Mouse (Mus musculus) forelimb bud, embryonic 11.5 days (tissue): ENCODE measurements at regions not wholly inside any gene's neighbourhood (a gene's known extent, or its start where the extent isn't known, plus 50 kb on each side); places are given as distances from the start of the nearest gene placed in this dataset.

Source experiments
- DNase-seq: peaks from one replicate; pipeline ENCODE4 v3.0.0-alpha.2; 2012; ENCODE audit warnings: low read depth, low spot score

DNA sequence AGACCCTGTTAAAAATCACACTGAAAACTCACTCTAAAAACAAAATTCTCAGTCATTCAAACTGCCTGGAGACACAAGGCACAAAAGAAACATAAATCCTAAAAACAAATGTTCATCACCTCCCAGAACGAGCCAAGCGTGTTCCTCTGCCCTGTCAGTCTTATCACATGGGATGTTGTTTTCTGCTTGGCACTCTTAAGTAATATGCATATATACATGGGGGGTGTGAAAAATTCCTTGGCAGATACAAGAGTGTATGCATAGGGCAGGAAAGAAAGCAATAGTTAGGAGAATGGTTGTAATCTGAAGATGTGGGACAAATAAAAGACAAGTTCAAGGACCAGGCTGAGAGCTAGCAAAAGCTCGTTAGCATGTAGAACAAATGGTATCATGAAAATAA lies 179.4 kb downstream of the Qdpr start:
- DNase-seq, result no peak

DNA sequence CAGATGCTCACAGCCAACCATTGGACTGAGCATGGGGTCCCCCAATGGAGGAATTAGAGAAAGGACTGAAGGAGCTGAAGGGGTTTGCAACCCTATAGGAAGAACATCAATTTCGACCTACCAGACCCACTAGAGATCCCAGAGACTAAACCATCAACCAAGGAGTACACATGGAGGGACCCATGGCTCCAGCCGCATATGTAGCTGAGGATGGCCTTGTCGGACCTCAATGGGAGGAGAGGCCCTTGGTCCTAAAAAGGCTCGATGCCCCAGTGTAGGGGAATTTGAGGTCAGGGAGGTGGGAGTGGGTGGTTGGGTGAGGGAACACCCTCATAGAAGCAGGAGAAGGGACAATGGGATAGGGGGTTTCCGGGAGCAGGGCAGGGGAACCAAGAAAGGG lies 180.6 kb downstream of the Qdpr start:
- DNase-seq, result no peak

GRCm38 (mm10) chr5:45266914-45267313 lies 183.1 kb downstream of the Qdpr start:
- DNase-seq, result no peak

GRCm38 (mm10) chr5:45258486-45258885 lies 191.6 kb downstream of the Qdpr start:
- DNase-seq, result no peak

- DNase-seq, result no peak
Observed at GRCm38 (mm10) chr5:45256256-45256999, 193.6 kb downstream of the Qdpr start.

- no peak for DNase-seq
Observed at GRCm38 (mm10) chr5:45231856-45232255, 218.2 kb downstream of the Qdpr start.

DNA sequence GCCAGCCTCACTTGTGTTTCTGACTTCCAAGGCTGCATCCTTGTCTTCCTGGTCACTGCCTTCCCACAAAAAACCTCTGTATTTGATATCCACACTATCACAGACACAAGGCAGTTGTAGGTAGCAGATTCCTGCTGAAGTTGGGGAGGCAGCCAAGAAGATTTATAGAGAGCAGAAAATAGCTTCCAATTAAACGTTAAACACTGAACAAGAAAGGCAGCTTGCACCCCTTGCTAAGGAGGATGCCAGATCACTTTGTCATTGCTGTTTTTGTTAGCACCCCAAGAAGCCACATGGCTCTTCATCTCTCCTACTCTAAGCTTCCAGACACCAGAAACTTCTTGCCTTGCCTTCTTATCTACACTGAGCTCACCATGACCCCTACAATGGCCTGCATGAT lies 219.9 kb downstream of the Qdpr start:
- DNase-seq, result no peak

DNA sequence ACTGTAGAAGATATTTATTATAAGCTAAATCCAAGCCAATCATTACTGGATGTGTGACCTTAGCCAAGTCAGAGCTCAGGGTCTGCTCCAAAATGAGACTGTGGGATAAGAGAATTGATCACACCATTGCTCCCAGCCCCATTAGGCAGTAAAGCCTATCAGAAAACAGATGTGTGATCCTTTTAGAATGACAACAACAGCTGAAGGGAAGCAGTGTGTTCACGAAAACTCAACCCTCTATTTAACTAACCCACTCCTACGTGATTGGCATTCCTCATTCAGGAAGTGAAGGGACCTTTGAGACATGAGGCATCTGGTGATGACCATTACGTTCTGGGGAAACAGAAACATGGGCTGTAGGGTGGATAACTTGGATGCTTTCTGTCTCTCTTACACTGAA lies 220.6 kb downstream of the Qdpr start:
- no peak for DNase-seq

GRCm38 (mm10) chr5:45228226-45228927 lies 221.7 kb downstream of the Qdpr start:
- DNase-seq, result no peak

DNA sequence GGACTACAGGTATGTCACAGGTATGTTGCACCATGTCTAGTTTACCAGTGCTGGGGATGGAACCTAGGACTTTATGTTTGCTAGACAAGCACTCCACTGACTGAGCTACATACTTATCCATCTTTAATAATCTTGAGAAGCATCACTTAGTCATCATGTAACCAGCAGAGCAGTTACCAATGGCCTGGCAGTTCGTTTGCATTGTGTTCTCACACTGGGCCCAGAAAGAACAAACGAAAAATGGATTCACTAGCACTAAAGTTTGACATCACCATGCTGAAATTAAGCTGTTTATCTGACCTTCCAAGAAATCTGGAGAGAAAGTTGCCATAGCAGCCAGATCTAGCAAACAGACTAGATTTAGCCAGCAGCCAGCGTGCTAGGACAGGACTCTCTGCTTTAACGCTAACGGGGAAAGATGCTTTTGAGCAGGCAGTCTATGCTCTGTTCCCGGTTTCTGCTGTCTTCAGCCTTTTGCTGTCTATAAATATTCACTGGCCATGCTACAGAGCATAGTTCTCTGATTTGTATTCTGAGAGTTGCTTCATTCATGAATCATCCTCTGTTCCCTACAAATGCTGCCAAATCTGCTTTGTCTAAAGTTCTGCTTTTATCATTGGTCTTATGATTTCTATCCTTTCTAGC lies 229.6 kb downstream of the Qdpr start:
- no peak for DNase-seq

DNA sequence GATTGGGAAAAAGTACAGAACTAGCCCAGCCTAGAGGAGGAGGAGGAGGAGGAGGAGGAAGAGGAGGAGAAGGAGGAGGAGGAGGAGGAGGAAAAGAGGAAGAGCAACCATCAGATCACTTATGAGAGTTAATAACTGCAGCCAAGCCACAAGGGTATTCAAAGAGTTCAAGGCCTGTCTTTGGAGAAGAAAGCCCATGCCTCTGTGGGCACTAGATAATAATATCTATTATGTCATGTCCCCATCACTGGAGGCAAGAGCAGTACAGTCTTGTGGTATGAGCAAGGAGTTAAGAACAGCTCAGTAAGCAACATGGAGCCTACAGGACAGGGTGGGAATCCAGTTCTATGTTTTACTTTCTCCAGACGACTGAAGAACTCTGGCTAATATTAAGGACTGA lies 230.5 kb downstream of the Qdpr start:
- no peak for DNase-seq

- no peak for DNase-seq
Observed at GRCm38 (mm10) chr5:45219101-45219500, 230.9 kb downstream of the Qdpr start.

DNA sequence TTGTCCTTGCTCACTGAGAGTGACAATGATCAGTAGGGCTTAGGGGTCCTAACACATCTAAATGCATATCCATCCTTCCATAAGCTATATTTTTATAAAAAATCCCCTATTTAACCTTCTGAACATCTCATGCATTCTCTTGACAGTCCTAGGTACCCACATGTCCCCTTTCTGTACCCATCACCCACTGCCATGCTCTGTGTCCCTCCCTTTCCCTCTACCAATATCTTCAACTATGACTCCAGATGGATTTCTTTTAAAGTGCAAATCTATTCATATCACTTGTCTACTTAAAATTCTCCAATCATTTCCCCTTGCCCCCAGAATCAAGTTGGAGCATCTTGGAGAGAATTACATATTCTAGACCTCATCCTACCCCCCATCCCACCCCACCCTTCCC lies 235.6 kb downstream of the Qdpr start:
- DNase-seq, result no peak

GRCm38 (mm10) chr5:45198408-45198807 lies 251.6 kb downstream of the Qdpr start:
- DNase-seq, result no peak

- no peak for DNase-seq
Observed at GRCm38 (mm10) chr5:45196159-45196558, 253.9 kb downstream of the Qdpr start.

GRCm38 (mm10) chr5:45192287-45192686 lies 257.7 kb downstream of the Qdpr start:
- DNase-seq, result no peak

DNA sequence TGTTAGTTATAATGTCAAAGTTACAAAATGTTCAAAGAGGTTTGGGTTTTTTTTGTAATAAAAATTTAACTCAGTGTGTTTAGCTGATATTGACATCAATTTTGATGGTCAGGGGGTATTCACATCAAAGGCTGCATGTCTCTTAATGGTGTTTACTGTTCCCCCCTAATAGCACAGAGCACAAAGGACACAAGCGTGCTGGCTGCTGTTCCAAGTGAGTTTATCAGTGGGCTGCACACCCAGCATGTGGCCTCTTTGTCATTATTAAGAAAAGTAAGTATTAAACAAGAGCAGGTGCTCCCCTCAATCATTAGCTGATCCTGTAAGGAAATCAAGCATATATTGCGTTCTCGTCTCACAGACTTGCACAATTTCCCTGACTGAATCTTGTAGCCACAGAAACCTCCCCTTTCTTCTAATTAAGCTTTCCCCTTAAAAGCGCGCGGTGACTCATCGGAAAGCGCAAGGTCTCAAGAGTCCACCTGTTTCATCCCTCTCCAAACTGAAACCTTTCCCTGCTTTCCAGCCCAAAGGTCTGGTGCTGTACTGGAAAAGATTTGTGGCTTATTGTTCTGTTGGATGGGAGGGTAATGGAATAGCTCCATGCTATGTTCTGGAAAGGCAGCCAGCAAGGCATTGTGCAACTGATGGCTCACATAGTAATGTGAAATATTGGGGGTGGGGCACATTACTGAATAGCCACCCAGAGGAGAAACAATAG lies 276.8 kb downstream of the Qdpr start:
- no peak for DNase-seq

- DNase-seq, result no peak
Observed at GRCm38 (mm10) chr5:45159194-45159593, 290.8 kb downstream of the Qdpr start.

- no peak for DNase-seq
Observed at GRCm38 (mm10) chr5:45154936-45155335, 295.1 kb downstream of the Qdpr start.

DNA sequence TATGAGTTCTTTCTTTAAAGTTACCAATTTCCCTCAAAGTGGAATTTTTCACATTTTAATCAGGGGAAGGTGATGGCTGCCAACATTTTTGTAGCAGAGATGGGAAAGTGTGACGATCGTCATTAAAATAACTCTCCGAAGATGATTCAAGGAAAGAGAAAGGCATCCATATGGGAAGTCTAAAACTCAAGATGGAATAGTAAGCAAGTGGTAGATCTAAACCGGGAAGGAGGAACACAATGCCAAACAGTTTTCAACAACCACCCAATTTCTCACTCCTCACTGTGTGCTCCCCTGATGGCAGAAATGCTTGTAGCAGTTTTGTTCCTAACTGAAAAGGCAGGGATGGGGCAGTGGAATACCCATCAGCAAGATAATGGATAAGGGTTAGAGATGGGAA lies 305.9 kb downstream of the Qdpr start:
- no peak for DNase-seq

- no peak for DNase-seq
Observed at GRCm38 (mm10) chr5:45137198-45137973, 312.6 kb downstream of the Qdpr start.
